Mouse (Mus musculus): Measurements from ENCODE around the gene AC141477.1.

The AC141477.1 gene

DNA sequence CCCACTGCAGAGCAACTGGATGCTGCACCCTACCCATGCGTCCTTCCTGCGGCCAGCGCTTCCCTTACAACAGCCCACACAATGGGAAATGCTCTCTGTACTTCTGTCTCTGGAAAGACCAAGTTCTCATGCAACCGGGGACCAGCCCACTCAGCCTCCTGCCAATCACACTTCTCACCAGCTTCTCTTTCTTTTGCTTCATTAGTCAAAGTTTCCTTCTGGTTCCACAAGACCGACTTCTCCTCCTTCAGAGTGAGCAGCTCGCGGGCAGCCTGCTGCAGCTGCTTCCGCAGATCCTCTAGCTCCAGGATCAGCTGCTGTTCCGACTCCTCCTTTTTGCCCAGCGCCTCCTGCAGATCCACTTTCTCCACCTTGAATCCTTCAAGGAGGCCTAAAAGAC lies 31.7 kb downstream of the AC141477.1 start:
- DNase-seq (ENCODE audit: low spot score), result no peak

DNA sequence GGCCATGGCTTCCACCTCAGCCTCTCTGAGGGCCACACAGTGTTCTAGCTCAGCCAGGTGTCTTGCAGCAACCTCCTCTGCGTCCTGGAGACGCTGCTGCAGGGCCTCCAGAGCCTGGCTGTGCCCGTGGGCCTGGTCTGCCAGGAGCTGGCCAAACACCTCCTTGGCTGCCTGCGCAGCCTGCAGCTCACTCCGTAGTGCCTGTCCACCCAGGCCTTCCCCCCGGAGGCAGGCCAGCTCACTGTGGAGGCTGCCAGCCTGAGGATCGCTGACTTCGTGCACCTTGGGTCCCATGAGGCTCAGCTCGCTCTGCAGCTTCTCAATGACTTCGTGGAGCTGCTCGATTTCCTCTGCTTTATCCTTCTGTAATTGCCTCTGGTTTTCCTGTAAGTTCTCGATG lies 47.6 kb downstream of the AC141477.1 start:
- DNase-seq (ENCODE audit: low spot score), result no peak

DNA sequence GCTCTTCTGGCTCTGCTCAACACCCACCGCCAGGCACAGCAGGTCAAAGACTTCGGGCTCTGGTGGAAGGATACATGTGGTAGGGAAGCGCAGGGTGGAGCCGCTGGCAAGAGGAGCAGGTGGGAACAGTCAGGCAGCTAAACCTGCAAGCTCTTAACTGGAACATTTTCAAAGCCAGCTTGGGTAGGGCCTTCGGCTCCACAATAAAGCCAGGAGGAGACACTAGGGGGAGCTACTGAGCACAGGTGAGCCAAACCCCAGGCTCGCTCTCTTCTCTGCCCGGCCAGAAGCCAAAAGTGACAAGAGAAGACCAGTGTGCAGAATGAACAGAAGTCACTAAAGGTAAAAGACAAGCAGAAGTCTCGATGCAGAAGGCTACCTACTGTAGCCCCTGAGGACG lies 48.5 kb downstream of the AC141477.1 start:
- peak; percentile 55 for DNase-seq (ENCODE audit: low spot score)

DNA sequence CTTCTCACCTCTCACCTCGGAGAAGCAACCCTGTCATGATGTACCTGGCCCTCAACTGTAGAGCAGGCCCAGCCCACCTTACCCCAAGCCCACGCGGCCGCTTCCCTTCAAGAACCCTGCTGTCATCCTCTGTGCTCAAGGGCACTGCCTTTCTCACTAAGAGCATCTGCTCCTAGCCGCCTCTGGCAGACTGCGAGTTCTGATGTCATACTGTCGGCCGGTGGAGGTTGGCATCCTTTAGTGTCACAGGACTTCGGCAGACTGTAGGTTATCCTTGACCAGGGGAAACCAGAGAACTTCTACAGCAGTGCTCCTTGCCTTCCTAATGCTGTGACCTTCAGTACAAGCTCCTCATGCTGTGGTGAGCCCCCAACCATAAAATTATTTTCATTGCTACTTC lies 49.1 kb downstream of the AC141477.1 start:
- DNase-seq (ENCODE audit: low spot score), result no peak
